Mouse (Mus musculus): ENCODE measurements around the gene Mga. TPM values are rescaled to one million over a fixed set of nuclear protein-coding genes. Genes with fewer than 3 reads are reported as not detected.
A peak's percentile ranks its signal among the peaks of the same experiment; 100 is the strongest.

Mga gene
- polyA plus RNA-seq, 1 experiment from 2014 or later = 30.5 TPM

DNA sequence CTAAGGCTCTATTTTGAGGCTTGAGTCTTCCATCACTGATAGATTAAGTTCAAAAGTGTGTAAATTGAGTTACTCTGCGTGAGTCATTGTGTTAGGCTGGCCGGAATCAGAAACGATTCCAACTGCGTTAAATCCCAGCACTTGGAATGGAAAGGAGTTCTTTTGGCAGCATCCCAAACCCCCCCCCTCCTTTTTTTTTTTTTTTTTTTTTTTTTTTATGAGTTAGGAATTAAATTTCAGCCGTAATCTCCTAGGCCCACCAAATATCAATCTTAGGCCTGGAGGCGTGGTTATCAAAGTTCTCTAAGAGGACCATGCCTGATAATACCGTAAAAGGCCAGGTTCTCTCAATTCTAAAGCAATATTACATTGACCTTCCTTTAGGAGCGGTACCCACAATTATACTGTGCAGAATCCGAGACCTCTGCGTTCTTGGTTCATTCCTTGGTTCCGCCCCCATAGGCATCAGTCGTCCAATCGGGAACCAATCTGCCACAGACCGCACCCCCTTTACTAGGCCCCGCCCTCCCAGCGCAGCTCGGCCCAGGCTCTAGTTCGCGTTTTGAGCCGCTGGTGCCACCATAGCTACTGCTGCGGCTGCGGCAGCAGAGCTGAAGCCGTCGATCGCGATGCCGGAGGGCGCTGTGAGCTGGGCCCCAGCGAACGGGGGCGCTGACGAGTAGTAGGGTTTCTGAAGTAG lies 75.0 kb downstream of the Mga start:
- Histone ChIP-seq H3K4me2 (ENCODE audit: low read depth, low read length) (peak overlapping the region; percentile 49), H3K9me3 (replicated peaks; ENCODE audit: control insufficient read depth, low read length) (no peaks in the 10 kb centered on the region), H3K4me3 (ENCODE audit: low read depth, low read length) (peak overlapping the region; percentile 52), H3K4me1 (ENCODE audit: control insufficient read depth, insufficient read depth, low read length) (no peaks in the 10 kb centered on the region; the same call in 1 of the 2 replicates), H3K9ac (replicated peaks; ENCODE audit: low read length) (peak overlapping the region; percentile 59), H3K36me3 (replicated peaks; ENCODE audit: control insufficient read depth, insufficient read depth, low read depth, low read length) (no peaks in the 10 kb centered on the region), H3K27ac (replicated peaks; ENCODE audit: low read depth, low read length) (no peak overlapping the region), H3K27me3 (ENCODE audit: control insufficient read depth, insufficient read depth, low read length) (no peaks in the 10 kb centered on the region)
- DNase-seq (ENCODE audit: low spot score) = peak; percentile 98
- WGBS = 4% methylated on average over 32 of the region's 32 CpGs
- peak; percentile 98 for ATAC-seq (replicated peaks; ENCODE audit: insufficient number of reproducible peaks, low FRiP score, low TSS enrichment, low read depth)

DNA sequence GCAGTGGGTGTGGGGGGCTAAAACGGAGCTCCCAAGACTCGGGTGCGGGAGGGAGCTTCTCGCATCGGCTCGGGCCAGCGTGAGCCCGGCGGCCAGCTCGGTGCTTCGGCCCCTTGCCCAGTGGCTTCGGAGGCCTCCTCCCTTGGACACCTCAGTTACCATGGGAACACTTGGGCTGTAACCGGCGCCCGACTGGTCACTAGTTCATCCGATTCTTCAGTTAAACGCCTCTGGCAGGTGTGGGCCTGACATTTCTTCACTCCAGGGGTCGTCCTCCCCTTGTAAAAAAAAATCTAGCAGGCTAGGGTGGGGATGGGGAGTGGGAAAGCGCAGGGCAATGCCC lies 75.5 kb downstream of the Mga start, which contains the start of gene Mapkbp1:
Gene Mapkbp1, plus strand, starts transcription at position 163 of the 343 bp plus-strand sequence.
- peak; percentile 82 for ATAC-seq (replicated peaks; ENCODE audit: insufficient number of reproducible peaks, low FRiP score, low TSS enrichment, low read depth)
- Histone ChIP-seq H3K27ac (replicated peaks; ENCODE audit: low read depth, low read length) (no peak within 1 kb of the TSS), H3K4me2 (ENCODE audit: low read depth, low read length) (peak within 1 kb of the TSS; percentile 49), H3K4me1 (ENCODE audit: control insufficient read depth, insufficient read depth, low read length) (no peaks in the 10 kb centered on the region; the same call in 1 of the 2 replicates), H3K27me3 (ENCODE audit: control insufficient read depth, insufficient read depth, low read length) (no peaks in the 10 kb centered on the region), H3K4me3 (ENCODE audit: low read depth, low read length) (peak within 1 kb of the TSS; percentile 52), H3K9me3 (replicated peaks; ENCODE audit: control insufficient read depth, low read length) (no peaks in the 10 kb centered on the region), H3K36me3 (replicated peaks; ENCODE audit: control insufficient read depth, insufficient read depth, low read depth, low read length) (no peaks in the 10 kb centered on the region), H3K9ac (replicated peaks; ENCODE audit: low read length) (peak within 1 kb of the TSS; percentile 59)
- no peak for DNase-seq (ENCODE audit: low spot score)
- WGBS = under 1% methylated on average over 19 of the region's 19 CpGs

DNA sequence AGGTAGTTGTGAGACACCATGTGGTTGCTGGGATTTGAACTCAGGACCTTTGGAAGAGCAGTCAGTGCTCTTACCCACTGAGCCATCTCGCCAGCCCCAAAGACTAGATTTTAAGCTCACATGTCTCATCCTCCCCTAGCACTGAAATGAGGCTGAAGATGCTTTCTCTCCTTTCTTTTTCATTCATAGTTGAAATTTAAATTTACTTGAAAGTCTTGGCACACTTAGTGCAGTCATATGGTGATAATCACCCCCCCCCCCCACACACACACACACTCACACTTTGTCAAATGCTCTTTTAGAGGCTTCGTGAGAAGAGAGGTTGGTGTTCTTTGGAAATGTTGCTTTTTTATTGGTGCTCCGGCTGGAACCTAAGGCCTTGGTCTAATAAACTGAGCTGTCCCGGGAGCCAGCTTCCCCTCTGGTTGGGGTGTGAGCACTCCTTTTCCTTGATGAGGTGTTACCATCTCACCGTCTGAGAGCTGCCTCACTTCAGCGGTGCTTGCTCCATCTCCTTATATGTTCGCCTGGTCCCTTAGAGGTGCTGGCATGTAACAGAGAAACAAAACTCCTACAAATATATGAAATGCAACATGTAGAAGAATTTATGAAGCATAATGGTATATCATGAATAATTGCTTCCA lies 83.4 kb downstream of the Mga start:
- H3K9ac ChIP-seq (replicated peaks; ENCODE audit: low read length) = no peak overlapping the region
- ATAC-seq (replicated peaks; ENCODE audit: insufficient number of reproducible peaks, low FRiP score, low TSS enrichment, low read depth) (no peak), DNase-seq (ENCODE audit: low spot score) (no peak)
- no peaks in the 10 kb centered on the region for H3K4me1 ChIP-seq (ENCODE audit: control insufficient read depth, insufficient read depth, low read length)
- no peaks in the 10 kb centered on the region for H3K27me3 ChIP-seq (ENCODE audit: control insufficient read depth, insufficient read depth, low read length)
- no peaks in the 10 kb centered on the region for H3K9me3 ChIP-seq (replicated peaks; ENCODE audit: control insufficient read depth, low read length)
- no peak overlapping the region for H3K27ac ChIP-seq (replicated peaks; ENCODE audit: low read depth, low read length)
- 84% methylated on average over 7 of the region's 7 CpGs for WGBS
- no peaks in the 10 kb centered on the region for H3K36me3 ChIP-seq (replicated peaks; ENCODE audit: control insufficient read depth, insufficient read depth, low read depth, low read length)
- no peak overlapping the region for H3K4me3 ChIP-seq (ENCODE audit: low read depth, low read length)
- H3K4me2 ChIP-seq (ENCODE audit: low read depth, low read length) = no peak overlapping the region

DNA sequence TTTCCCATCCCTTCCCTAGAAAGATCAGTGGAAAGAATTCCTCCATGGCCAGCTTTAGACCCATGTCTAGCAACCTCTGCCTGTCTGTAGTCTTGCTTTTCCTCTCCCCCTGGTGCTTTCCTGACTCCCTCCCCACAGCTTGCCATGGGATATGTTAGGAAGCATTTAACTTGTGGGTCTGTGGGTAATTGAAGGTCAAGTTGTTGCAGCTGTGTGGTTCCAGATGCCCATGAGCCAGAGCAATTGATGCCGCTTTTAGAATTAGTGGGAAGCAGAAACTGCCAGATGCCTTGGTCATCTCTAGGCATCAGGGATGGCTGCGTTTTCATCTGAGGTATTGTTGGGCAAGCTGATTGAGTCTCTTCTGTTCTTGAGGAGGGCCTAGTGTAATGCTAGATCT lies 84.6 kb downstream of the Mga start:
- H3K9me3 ChIP-seq (replicated peaks; ENCODE audit: control insufficient read depth, low read length) = no peaks in the 10 kb centered on the region
- H3K4me1 ChIP-seq (ENCODE audit: control insufficient read depth, insufficient read depth, low read length) = no peaks in the 10 kb centered on the region
- DNase-seq (ENCODE audit: low spot score) (peak; percentile 73), ATAC-seq (replicated peaks; ENCODE audit: insufficient number of reproducible peaks, low FRiP score, low TSS enrichment, low read depth) (no peak)
- H3K4me2 ChIP-seq (ENCODE audit: low read depth, low read length) = no peak overlapping the region
- no peak overlapping the region for H3K9ac ChIP-seq (replicated peaks; ENCODE audit: low read length)
- WGBS = 38% methylated on average over 2 of the region's 2 CpGs
- no peaks in the 10 kb centered on the region for H3K36me3 ChIP-seq (replicated peaks; ENCODE audit: control insufficient read depth, insufficient read depth, low read depth, low read length)
- no peak overlapping the region for H3K4me3 ChIP-seq (ENCODE audit: low read depth, low read length)
- no peaks in the 10 kb centered on the region for H3K27me3 ChIP-seq (ENCODE audit: control insufficient read depth, insufficient read depth, low read length)
- H3K27ac ChIP-seq (replicated peaks; ENCODE audit: low read depth, low read length) = peak overlapping the region; percentile 47; the same call in 1 of the 2 replicates

GRCm38 (mm10) chr2:119985871-119986270 lies 88.8 kb downstream of the Mga start:
- no peak overlapping the region for H3K9ac ChIP-seq (replicated peaks; ENCODE audit: low read length)
- ATAC-seq (replicated peaks; ENCODE audit: insufficient number of reproducible peaks, low FRiP score, low TSS enrichment, low read depth) = no peak

GRCm38 (mm10) chr2:119986369-119986768 lies 89.3 kb downstream of the Mga start:
- Histone ChIP-seq H3K4me2 (ENCODE audit: low read depth, low read length) (no peak overlapping the region), H3K27ac (replicated peaks; ENCODE audit: low read depth, low read length) (no peak overlapping the region), H3K36me3 (replicated peaks; ENCODE audit: control insufficient read depth, insufficient read depth, low read depth, low read length) (no peaks in the 10 kb centered on the region), H3K4me1 (ENCODE audit: control insufficient read depth, insufficient read depth, low read length) (no peaks in the 10 kb centered on the region), H3K27me3 (ENCODE audit: control insufficient read depth, insufficient read depth, low read length) (no peaks in the 10 kb centered on the region), H3K9me3 (replicated peaks; ENCODE audit: control insufficient read depth, low read length) (no peaks in the 10 kb centered on the region), H3K4me3 (ENCODE audit: low read depth, low read length) (no peak overlapping the region), H3K9ac (replicated peaks; ENCODE audit: low read length) (no peak overlapping the region)
- DNase-seq (ENCODE audit: low spot score) = no peak
- 71% methylated on average over 6 of the region's 6 CpGs for WGBS
- no peak for ATAC-seq (replicated peaks; ENCODE audit: insufficient number of reproducible peaks, low FRiP score, low TSS enrichment, low read depth)

More at GRCm38 (mm10) chr2:119985871-119986270, 88.8 kb downstream of the Mga start:
- 77% methylated on average over 8 of the region's 8 CpGs for WGBS
- H3K27ac ChIP-seq (replicated peaks; ENCODE audit: low read depth, low read length) = no peak overlapping the region
- no peaks in the 10 kb centered on the region for H3K27me3 ChIP-seq (ENCODE audit: control insufficient read depth, insufficient read depth, low read length)
- no peak overlapping the region for H3K4me3 ChIP-seq (ENCODE audit: low read depth, low read length)
- DNase-seq (ENCODE audit: low spot score) = no peak
- no peaks in the 10 kb centered on the region for H3K4me1 ChIP-seq (ENCODE audit: control insufficient read depth, insufficient read depth, low read length)
- H3K4me2 ChIP-seq (ENCODE audit: low read depth, low read length) = no peak overlapping the region
- no peaks in the 10 kb centered on the region for H3K36me3 ChIP-seq (replicated peaks; ENCODE audit: control insufficient read depth, insufficient read depth, low read depth, low read length)
- H3K9me3 ChIP-seq (replicated peaks; ENCODE audit: control insufficient read depth, low read length) = no peaks in the 10 kb centered on the region

DNA sequence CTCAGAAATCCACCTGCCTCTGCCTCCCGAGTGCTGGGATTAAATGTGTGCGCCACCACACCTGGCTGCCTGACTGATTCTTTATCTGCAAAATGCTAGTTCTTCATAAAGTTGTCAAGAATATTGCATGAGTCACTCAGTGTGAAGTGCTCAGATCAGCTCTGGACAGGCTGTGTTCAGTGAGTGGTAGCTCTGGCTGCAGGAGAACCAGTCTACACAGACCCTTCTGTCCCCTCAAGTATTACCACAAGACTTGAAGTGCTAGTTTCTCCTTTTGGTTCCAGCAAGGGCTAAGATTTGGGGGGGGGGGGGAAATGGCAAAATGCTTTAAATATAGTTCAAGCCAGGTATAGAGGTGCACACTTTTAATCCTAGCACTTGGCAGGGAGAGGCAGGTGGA lies 90.4 kb downstream of the Mga start:
- Histone ChIP-seq H3K9me3 (replicated peaks; ENCODE audit: control insufficient read depth, low read length) (no peaks in the 10 kb centered on the region), H3K9ac (replicated peaks; ENCODE audit: low read length) (no peak overlapping the region), H3K27ac (replicated peaks; ENCODE audit: low read depth, low read length) (no peak overlapping the region), H3K27me3 (ENCODE audit: control insufficient read depth, insufficient read depth, low read length) (no peaks in the 10 kb centered on the region), H3K4me1 (ENCODE audit: control insufficient read depth, insufficient read depth, low read length) (no peaks in the 10 kb centered on the region), H3K4me2 (ENCODE audit: low read depth, low read length) (no peak overlapping the region), H3K36me3 (replicated peaks; ENCODE audit: control insufficient read depth, insufficient read depth, low read depth, low read length) (no peaks in the 10 kb centered on the region), H3K4me3 (ENCODE audit: low read depth, low read length) (no peak overlapping the region)
- ATAC-seq (replicated peaks; ENCODE audit: insufficient number of reproducible peaks, low FRiP score, low TSS enrichment, low read depth) = no peak
- 97% methylated on average over 2 of the region's 2 CpGs for WGBS
- DNase-seq (ENCODE audit: low spot score) = no peak

GRCm38 (mm10) chr2:119988952-119989351 lies 91.9 kb downstream of the Mga start:
- Histone ChIP-seq H3K9me3 (replicated peaks; ENCODE audit: control insufficient read depth, low read length) (no peaks in the 10 kb centered on the region), H3K27me3 (ENCODE audit: control insufficient read depth, insufficient read depth, low read length) (no peaks in the 10 kb centered on the region), H3K4me1 (ENCODE audit: control insufficient read depth, insufficient read depth, low read length) (no peaks in the 10 kb centered on the region), H3K9ac (replicated peaks; ENCODE audit: low read length) (no peak overlapping the region), H3K4me2 (ENCODE audit: low read depth, low read length) (no peak overlapping the region), H3K36me3 (replicated peaks; ENCODE audit: control insufficient read depth, insufficient read depth, low read depth, low read length) (no peaks in the 10 kb centered on the region), H3K4me3 (ENCODE audit: low read depth, low read length) (no peak overlapping the region), H3K27ac (replicated peaks; ENCODE audit: low read depth, low read length) (no peak overlapping the region)
- no peak for DNase-seq (ENCODE audit: low spot score)
- no peak for ATAC-seq (replicated peaks; ENCODE audit: insufficient number of reproducible peaks, low FRiP score, low TSS enrichment, low read depth)
- 83% methylated on average over 4 of the region's 4 CpGs for WGBS
